Mouse (Mus musculus): Measurements from ENCODE around the gene Brd2. TPM values are rescaled to one million over a fixed set of nuclear protein-coding genes. Genes with fewer than 3 reads are reported as not detected.
A peak's percentile ranks its signal among the peaks of the same experiment; 100 is the strongest.

The Brd2 gene
- polyA plus RNA-seq, 1 experiment, result 184 TPM

DNA sequence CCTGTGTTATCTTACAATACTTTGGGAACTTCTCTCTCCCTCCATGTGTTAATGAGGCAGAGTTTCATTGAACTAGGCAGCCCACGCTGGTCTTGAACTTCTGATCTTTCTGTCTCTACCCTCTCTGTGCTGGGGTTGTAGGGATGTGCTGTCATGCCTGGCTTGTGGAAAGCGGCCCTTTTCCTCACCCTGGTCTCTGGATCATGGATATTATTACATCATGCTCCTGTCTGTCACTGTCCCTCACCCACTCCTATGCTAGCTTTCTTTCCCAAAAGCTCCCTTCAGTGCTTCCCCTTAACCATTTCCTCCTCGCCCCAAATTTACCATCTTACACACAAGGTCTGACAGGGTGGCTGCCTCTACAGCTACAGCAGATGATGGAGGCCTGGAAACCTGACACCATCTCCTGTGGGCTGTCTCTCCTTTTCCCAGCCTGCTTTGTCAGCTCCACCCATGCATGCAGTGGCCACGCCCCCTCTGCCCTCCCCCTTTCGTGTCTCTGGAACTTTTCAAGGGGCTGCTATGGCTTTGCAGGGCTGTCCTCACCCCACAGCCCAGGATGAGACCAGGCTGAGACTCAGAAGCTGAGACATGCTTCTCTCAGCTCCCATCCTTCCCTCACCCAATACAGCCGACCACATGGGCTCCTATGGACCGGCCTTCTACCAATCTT lies 29.1 kb downstream of the Brd2 start:
- no peak for TF ChIP-seq POLR2A (IDR thresholded peaks at IDR 0.05; ENCODE audit: extremely low read depth, insufficient read depth, low read length)
- no peak for TF ChIP-seq CTCF (IDR thresholded peaks at IDR 0.05; ENCODE audit: extremely low read depth, insufficient read depth, low read length)
- H3K27ac ChIP-seq (ENCODE audit: insufficient read depth, low read length), result no peak overlapping the region
- no peak overlapping the region for H3K4me3 ChIP-seq (ENCODE audit: insufficient read depth, low read length)
- no peaks in the 10 kb centered on the region for H3K4me1 ChIP-seq (ENCODE audit: control insufficient read depth, insufficient read depth, low read length)

DNA sequence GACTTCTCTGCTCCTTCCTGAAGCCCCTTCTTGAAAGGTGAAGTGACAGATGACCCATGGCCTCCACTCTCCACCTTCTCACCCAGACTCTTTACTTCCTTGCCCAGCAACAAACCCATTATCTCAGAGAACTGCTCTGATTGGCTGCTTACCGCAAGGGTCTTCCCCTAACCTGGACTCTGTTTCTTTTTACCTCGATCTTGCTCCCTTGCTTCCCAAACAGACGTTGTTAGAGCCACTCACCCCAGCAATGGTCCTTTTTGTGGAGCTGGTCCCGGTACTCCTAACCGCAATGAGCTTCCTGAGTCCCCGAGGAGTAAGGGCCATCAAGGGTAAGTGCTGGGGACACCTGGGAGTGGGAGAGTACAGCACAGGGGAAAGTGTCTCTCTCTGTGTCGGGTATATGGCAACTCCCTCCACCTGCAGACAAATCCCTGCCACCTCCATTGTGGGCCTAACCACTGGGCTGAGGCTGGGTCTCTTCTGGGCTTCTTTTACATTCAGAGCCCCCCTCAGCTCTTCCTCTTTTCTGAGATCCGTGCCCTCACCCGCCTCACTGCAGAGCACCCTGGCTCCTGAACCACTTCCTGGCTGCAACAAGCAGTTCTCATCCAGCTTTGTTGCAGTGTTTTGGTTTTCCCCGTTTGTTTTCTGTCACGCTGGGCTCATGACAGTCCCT lies 30.1 kb downstream of the Brd2 start, which contains the start of gene H2-Oa:
Gene H2-Oa (plus strand): TSS at position 144 of the 679 bp plus-strand sequence.
- no peak for TF ChIP-seq POLR2A (IDR thresholded peaks at IDR 0.05; ENCODE audit: extremely low read depth, insufficient read depth, low read length)
- TF ChIP-seq CTCF (IDR thresholded peaks at IDR 0.05; ENCODE audit: extremely low read depth, insufficient read depth, low read length), result no peak
- Histone ChIP-seq H3K4me1 (ENCODE audit: control insufficient read depth, insufficient read depth, low read length) (no peaks in the 10 kb centered on the region), H3K27ac (ENCODE audit: insufficient read depth, low read length) (no peak within 1 kb of the TSS), H3K4me3 (ENCODE audit: insufficient read depth, low read length) (no peak within 1 kb of the TSS)

DNA sequence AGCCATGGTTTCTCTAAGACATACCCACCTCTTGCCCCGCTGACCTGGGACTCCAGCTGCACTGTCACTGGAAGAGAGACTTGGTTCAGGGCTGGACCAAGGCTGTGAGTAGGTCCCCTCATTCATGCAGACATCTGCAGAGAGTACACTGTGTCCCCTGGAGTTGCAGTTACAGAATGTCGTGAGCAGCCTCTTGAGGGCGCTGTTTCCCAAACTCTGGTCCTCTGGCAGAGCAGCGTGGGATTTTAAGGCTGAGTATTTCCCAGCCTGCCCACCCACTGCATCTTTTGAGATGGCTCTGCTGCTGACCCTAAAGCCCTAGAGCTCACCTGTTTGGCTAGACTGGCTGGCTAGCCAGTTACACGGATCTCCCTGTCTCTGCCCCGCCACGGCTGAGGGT lies 31.5 kb downstream of the Brd2 start:
- TF ChIP-seq CTCF (IDR thresholded peaks at IDR 0.05; ENCODE audit: extremely low read depth, insufficient read depth, low read length) (0 out of 2 replicates have a peak, but pooled peaks have one; percentile 27), POLR2A (IDR thresholded peaks at IDR 0.05; ENCODE audit: extremely low read depth, insufficient read depth, low read length) (no peak)
- H3K4me3 ChIP-seq (ENCODE audit: insufficient read depth, low read length), result no peak overlapping the region
- no peaks in the 10 kb centered on the region for H3K4me1 ChIP-seq (ENCODE audit: control insufficient read depth, insufficient read depth, low read length)
- H3K27ac ChIP-seq (ENCODE audit: insufficient read depth, low read length), result no peak overlapping the region

DNA sequence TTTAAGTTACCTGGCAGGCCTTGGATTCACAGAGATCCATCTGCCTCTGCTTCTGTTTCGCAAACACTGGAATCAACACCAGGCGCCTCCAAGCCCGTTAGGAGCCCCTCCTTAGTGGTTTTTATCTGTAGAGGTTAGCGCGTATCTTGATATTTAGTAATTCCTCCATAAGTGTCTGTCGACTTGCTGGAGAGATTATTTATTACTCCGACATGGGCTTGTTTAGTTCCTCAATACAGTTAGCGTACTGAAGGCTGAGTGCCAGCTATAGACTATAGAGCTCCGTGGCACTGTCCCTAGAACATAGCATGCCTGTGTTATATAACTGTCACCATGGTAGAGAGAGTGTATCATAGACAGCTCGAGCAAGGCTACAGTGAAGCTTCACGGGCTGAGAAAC lies 34.3 kb downstream of the Brd2 start:
- H3K27ac ChIP-seq (ENCODE audit: insufficient read depth, low read length), result no peak overlapping the region
- TF ChIP-seq POLR2A (IDR thresholded peaks at IDR 0.05; ENCODE audit: extremely low read depth, insufficient read depth, low read length) (no peak), CTCF (IDR thresholded peaks at IDR 0.05; ENCODE audit: extremely low read depth, insufficient read depth, low read length) (no peak)
- H3K4me1 ChIP-seq (ENCODE audit: control insufficient read depth, insufficient read depth, low read length), result no peaks in the 10 kb centered on the region
- no peak overlapping the region for H3K4me3 ChIP-seq (ENCODE audit: insufficient read depth, low read length)

DNA sequence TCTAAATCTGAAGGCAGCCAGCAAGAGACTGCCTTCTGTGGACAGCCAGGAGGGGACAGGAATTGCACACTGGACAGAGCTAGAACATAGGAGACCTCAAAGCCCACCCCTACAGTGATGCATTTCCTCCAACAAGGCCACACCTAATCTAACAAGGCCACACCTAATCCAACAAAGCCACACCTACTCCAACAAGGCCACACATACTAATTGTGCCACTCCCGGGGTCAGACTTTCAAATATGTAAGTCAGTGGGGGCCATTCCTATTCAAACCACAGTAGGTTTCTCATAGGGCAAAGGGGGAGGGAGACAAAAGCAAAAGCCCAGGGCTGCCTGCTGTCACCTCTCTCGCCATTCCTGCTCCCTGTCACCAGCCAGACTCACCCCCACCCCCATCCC lies 35.0 kb downstream of the Brd2 start:
- H3K27ac ChIP-seq (ENCODE audit: insufficient read depth, low read length), result no peak overlapping the region
- H3K4me3 ChIP-seq (ENCODE audit: insufficient read depth, low read length), result no peak overlapping the region
- no peak for TF ChIP-seq POLR2A (IDR thresholded peaks at IDR 0.05; ENCODE audit: extremely low read depth, insufficient read depth, low read length)
- no peak for TF ChIP-seq CTCF (IDR thresholded peaks at IDR 0.05; ENCODE audit: extremely low read depth, insufficient read depth, low read length)
- no peaks in the 10 kb centered on the region for H3K4me1 ChIP-seq (ENCODE audit: control insufficient read depth, insufficient read depth, low read length)

DNA sequence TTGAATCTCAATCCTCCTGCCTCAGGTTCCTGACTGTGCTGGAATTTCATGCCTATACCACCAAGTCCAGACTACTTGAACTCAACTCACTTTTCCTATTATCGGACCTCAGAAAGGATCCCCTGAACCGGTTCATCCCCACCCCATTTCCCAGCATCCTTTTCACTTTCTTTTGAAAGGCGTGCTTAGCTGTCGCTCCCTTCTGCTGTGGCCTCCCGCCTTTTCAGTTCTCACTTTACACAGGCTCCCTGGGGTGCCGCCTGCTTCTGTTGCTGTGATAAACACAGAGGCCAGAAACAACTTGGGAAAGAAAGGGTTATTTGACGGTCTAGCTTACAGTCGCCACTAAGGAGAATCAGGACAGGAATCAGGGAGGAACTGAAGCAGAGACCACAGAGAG lies 39.3 kb downstream of the Brd2 start:
- TF ChIP-seq POLR2A (IDR thresholded peaks at IDR 0.05; ENCODE audit: extremely low read depth, insufficient read depth, low read length) (no peak), CTCF (IDR thresholded peaks at IDR 0.05; ENCODE audit: extremely low read depth, insufficient read depth, low read length) (no peak)
- Histone ChIP-seq H3K4me3 (ENCODE audit: insufficient read depth, low read length) (no peak overlapping the region), H3K4me1 (ENCODE audit: control insufficient read depth, insufficient read depth, low read length) (no peaks in the 10 kb centered on the region), H3K27ac (ENCODE audit: insufficient read depth, low read length) (no peak overlapping the region)

DNA sequence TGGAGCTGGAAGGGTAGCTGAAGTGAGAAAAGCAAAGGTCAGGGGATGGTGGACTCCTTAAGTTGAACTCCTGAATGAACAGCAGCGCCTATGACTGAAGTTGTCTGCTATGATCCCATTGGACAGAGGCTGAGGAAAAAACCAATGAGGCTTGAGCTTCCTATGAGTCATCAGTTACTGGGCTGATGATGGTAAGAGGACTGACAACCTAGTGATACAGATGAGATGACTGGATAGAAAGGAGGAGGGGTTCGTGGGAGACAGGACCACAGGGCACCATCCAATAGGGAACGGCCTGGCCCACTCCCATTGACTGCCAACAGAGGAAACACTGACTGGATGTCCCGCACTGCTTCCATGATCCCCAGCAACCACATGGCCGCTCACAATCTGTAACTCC lies 42.8 kb downstream of the Brd2 start:
- Histone ChIP-seq H3K4me1 (ENCODE audit: control insufficient read depth, insufficient read depth, low read length) (no peaks in the 10 kb centered on the region), H3K4me3 (ENCODE audit: insufficient read depth, low read length) (no peak overlapping the region), H3K27ac (ENCODE audit: insufficient read depth, low read length) (no peak overlapping the region)
- TF ChIP-seq CTCF (IDR thresholded peaks at IDR 0.05; ENCODE audit: extremely low read depth, insufficient read depth, low read length), result no peak
- TF ChIP-seq POLR2A (IDR thresholded peaks at IDR 0.05; ENCODE audit: extremely low read depth, insufficient read depth, low read length), result no peak

DNA sequence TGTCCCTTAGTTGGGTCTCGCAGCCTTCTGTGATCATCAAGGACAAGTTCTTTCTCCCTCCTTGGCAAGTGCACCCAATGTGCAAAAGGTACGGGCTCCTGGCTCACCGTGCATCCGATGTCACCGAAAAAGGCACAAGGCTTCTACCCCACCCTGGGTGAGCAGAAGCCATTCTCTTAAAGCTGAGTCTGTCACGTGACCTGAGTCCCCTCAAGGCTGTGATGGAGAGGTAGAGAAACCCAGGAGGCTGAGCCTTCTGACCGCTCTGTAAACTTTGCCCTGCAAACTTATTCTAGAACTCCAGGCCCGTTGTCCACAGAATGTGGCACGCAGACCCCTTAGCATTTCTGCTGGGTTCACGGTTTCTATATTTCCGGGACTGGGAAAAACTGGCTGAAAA lies 43.4 kb downstream of the Brd2 start:
- H3K27ac ChIP-seq (ENCODE audit: insufficient read depth, low read length), result no peak overlapping the region
- no peak for TF ChIP-seq POLR2A (IDR thresholded peaks at IDR 0.05; ENCODE audit: extremely low read depth, insufficient read depth, low read length)
- no peak for TF ChIP-seq CTCF (IDR thresholded peaks at IDR 0.05; ENCODE audit: extremely low read depth, insufficient read depth, low read length)
- H3K4me3 ChIP-seq (ENCODE audit: insufficient read depth, low read length), result no peak overlapping the region
- no peaks in the 10 kb centered on the region for H3K4me1 ChIP-seq (ENCODE audit: control insufficient read depth, insufficient read depth, low read length)

DNA sequence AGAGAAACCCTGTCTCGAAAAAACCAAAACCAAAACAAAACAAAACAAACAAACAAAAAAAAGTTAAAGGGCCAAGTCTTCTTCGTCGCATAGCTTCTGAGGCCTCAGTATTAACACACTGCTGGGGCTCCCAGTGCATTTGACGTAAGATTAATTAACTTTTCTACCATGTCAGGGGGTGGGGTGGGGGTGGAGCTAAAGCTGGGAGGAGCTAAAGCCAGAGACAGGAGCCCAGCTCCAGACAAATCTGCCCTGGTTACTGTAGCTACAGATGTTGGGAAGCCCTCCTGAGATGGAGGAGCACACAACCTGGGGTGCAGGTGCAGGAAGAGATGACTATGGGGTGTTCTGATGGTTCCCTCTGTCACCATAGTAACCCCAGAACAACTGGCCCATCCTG lies 44.3 kb downstream of the Brd2 start:
- TF ChIP-seq POLR2A (IDR thresholded peaks at IDR 0.05; ENCODE audit: extremely low read depth, insufficient read depth, low read length), result no peak
- TF ChIP-seq CTCF (IDR thresholded peaks at IDR 0.05; ENCODE audit: extremely low read depth, insufficient read depth, low read length), result no peak
- no peaks in the 10 kb centered on the region for H3K4me1 ChIP-seq (ENCODE audit: control insufficient read depth, insufficient read depth, low read length)
- H3K27ac ChIP-seq (ENCODE audit: insufficient read depth, low read length), result no peak overlapping the region
- H3K4me3 ChIP-seq (ENCODE audit: insufficient read depth, low read length), result no peak overlapping the region

DNA sequence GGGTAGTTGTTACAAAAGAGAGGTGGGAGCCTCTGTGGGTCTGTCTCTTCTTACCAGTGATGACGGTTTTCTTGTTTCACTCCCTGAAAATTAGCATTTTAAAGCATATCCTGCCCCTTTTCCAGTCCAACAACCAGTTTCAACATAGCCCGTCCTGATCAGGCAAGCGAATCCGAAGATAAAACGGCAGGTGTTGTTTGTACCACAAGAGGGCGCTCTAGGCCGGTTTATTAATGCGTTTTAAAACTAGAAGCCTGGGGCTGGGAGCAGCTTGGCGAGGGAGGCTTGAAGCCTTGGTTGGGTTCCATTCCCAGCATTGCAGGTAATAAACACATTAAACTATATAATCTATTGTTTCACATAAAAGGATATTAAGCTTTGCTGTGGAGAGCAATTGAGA lies 44.9 kb downstream of the Brd2 start:
- TF ChIP-seq CTCF (IDR thresholded peaks at IDR 0.05; ENCODE audit: extremely low read depth, insufficient read depth, low read length) (peak; percentile 65), POLR2A (IDR thresholded peaks at IDR 0.05; ENCODE audit: extremely low read depth, insufficient read depth, low read length) (no peak)
- no peak overlapping the region for H3K27ac ChIP-seq (ENCODE audit: insufficient read depth, low read length)
- no peak overlapping the region for H3K4me3 ChIP-seq (ENCODE audit: insufficient read depth, low read length)
- no peaks in the 10 kb centered on the region for H3K4me1 ChIP-seq (ENCODE audit: control insufficient read depth, insufficient read depth, low read length)
